Mouse (Mus musculus) thymus, adult 2 months (tissue): ENCODE data around the gene A3galt2.

Experiments used
- CTCF ChIP-seq: fragments of 200-500 bp; IDR thresholded peaks from 2 replicates; pipeline ENCODE4 v1.5.1; 2012; ENCODE audit warnings: mild to moderate bottlenecking, control low read depth, low read length, moderate library complexity, borderline replicate concordance; ENCODE audit not compliant: control insufficient read depth, poor library complexity, insufficient read depth; ENCODE audit errors: extremely low read depth
- POLR2A ChIP-seq: fragments of 200-500 bp; IDR thresholded peaks from 2 replicates; pipeline ENCODE4 v1.6.1; 2012; ENCODE audit warnings: mild to moderate bottlenecking, low read length, control low read depth, moderate library complexity; ENCODE audit not compliant: control insufficient read depth, poor library complexity, insufficient read depth; ENCODE audit errors: extremely low read depth

DNA sequence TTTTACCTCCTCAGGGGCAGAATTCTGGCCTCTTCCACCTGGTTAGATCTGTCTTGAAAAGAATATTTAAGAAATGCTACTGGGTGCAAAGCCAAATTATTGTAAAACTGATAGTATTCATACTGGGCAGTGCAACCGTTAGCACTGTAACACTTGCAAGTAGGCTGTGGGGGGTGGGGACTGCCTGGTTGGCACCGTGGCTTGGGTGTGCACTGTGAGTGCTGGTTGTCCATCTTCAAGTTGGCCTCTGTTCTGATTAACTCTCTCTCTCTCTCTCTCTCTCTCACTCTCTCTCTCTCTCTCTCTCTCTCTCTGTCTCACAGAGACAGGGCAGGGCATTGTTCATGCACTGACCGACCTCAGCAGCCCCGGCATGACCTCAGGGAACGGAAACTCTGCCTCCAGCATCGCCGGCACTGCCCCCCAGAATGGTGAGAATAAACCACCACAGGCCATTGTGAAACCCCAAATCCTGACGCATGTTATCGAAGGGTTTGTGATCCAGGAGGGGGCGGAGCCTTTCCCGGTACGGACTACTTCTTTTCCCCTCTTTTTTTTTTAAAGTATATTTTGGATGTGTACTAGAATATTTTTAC, 12.0 kb upstream of the A3galt2 start:
- TF ChIP-seq CTCF (no peak), POLR2A (no peak)
